Mouse (Mus musculus) urinary bladder, postnatal 25 days (tissue): ENCODE measurements around the gene Ift140.
A peak's percentile ranks its signal among the peaks of the same experiment; 100 is the strongest.

ENCODE experiments used
- DNase-seq: peaks from one replicate; pipeline ENCODE4 v3.0.0; 2022; ENCODE audit warnings: low spot score

Gene Ift140

GRCm38 (mm10) chr17:25077771-25078372, 62.0 kb downstream of the Ift140 start:
- no peak for DNase-seq

GRCm38 (mm10) chr17:25080210-25080609, 64.3 kb downstream of the Ift140 start:
- DNase-seq: no peak

GRCm38 (mm10) chr17:25080960-25081381, 65.1 kb downstream of the Ift140 start:
- peak; percentile 17 for DNase-seq

- DNase-seq: no peak
Measured at GRCm38 (mm10) chr17:25082081-25082847, 66.4 kb downstream of the Ift140 start.

- DNase-seq: no peak
Measured at GRCm38 (mm10) chr17:25082887-25083286, 67.0 kb downstream of the Ift140 start.

GRCm38 (mm10) chr17:25083444-25083931, 67.6 kb downstream of the Ift140 start, which contains the start of gene Tmem204:
Gene Tmem204 (minus strand): TSS chr17:25083591.
- peak; percentile 35 for DNase-seq

- no peak for DNase-seq
Measured at GRCm38 (mm10) chr17:25084835-25085385, 69.0 kb downstream of the Ift140 start.

- no peak for DNase-seq
Measured at GRCm38 (mm10) chr17:25086724-25087123, 70.8 kb downstream of the Ift140 start.

- DNase-seq: no peak
Measured at GRCm38 (mm10) chr17:25089158-25089557, 73.3 kb downstream of the Ift140 start.

GRCm38 (mm10) chr17:25090450-25090849, 74.6 kb downstream of the Ift140 start:
- DNase-seq: no peak

- DNase-seq: no peak
Measured at GRCm38 (mm10) chr17:25096221-25096620, 80.3 kb downstream of the Ift140 start.

GRCm38 (mm10) chr17:25100052-25100451, 84.2 kb downstream of the Ift140 start:
- no peak for DNase-seq

- DNase-seq: no peak
Measured at GRCm38 (mm10) chr17:25101338-25101737, 85.5 kb downstream of the Ift140 start.

GRCm38 (mm10) chr17:25107786-25108185, 91.9 kb downstream of the Ift140 start:
- no peak for DNase-seq

- peak; percentile 40 for DNase-seq
Measured at GRCm38 (mm10) chr17:25109578-25109977, 93.7 kb downstream of the Ift140 start.

GRCm38 (mm10) chr17:25110590-25110989, 94.7 kb downstream of the Ift140 start:
- no peak for DNase-seq

- no peak for DNase-seq
Measured at GRCm38 (mm10) chr17:25111220-25111619, 95.3 kb downstream of the Ift140 start.

- no peak for DNase-seq
Measured at GRCm38 (mm10) chr17:25111739-25112422, 96.0 kb downstream of the Ift140 start.

GRCm38 (mm10) chr17:25112423-25112810, 96.5 kb downstream of the Ift140 start:
- DNase-seq: no peak

GRCm38 (mm10) chr17:25114908-25115645, 99.2 kb downstream of the Ift140 start:
- no peak for DNase-seq

GRCm38 (mm10) chr17:25115664-25116432, 100.0 kb downstream of the Ift140 start, which contains the start of gene Telo2:
Gene Telo2 (minus strand): TSS chr17:25115967.
- peak; percentile 93 for DNase-seq
